Mouse (Mus musculus): ENCODE data around the gene Klhl31. TPM values are rescaled to one million over a fixed set of nuclear protein-coding genes. Genes with fewer than 3 reads are reported as not detected.
A peak's percentile ranks its signal among the peaks of the same experiment; 100 is the strongest.

Klhl31 gene
- total RNA-seq (2022): 100 to 1,000 TPM; 595 to 734 (median 690) TPM

DNA sequence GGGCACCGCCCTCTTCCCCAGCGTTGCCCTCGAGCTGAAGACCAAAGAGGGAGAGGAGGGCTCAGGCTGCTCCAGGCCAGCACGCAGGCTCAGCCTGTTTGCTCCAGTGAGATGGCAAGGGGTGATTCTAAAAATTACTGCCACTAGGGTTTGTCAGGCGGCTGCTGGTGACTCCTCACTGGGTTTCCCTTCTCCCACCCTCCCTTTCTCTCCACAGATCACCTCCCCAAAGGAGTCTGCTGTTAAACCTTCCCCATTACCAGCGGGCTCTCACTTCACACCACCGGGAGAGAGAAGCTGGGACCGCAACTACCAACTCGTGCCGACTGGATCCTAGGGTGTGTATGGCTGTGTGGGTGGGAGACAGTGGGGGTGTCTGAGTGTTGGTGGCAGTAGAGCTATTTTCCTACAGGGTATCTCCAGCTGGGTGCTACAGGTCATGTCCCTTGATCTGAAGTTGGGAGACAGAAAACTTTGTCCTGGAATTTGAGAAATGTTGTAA is at the start of gene Klhl31:
Gene Klhl31, plus strand, starts transcription at position 51 of the 502 bp plus-strand sequence.
- peak; percentile 59 to 77 for DNase-seq (ENCODE audit: low spot score in 2 of 2)

DNA sequence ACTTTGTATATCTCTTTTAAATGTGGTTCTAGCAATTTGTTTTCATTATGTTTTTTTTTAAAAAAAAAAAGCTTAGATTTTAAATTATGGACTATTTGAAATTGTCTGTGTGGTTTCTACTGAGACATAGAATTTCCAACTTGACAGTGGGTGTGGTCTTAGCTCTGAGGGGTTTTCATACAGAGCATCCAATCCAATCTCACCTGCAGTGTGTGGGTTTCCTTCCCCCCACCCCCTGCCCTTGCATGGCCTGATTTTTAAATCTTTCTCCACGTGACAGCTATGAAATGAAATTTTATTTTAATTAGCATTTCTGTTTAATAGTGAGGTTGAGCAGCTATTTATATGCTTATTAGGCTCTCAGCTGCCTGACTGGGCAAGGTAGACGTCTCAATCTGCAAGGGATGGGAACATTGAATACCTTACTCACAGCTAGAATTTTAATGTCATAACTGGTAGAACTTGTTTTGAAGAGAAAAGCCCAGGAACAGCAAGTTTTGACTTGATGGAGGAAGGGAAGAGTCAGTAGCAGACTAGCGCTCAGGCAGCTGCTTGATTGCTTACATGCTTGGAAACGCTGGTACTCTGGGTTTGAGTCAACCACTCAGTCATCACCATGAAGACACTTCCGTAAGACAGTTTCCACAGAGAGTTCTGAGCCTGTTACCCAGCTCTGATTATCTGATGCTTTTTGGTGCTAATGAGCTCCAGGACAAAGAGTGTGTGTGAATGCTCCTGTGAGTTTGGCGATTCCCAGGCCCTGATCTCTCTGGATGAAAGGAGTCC is 49.3 kb upstream of the Klhl31 start:
- DNase-seq (ENCODE audit: low spot score in 2 of 2): no peak

DNA sequence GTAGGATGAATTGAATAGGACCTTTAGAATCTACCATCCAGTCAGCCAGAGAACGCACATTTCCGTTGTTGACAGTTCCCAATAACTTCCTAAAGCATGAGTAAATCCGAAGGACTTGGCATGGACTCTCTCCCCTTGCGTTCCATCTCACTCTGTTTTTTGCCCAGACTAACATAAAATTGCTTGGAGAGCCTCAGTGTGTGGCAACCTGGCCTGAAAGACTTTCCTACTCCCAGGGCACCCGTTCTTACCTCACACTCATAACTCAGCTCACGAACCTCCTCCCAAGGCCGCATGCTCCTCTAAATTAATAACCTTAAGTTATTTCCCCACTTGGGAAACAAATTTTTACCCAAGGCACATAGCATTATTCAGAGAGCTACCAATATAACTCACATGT is 48.7 kb upstream of the Klhl31 start:
- DNase-seq (ENCODE audit: low spot score in 2 of 2): no peak

DNA sequence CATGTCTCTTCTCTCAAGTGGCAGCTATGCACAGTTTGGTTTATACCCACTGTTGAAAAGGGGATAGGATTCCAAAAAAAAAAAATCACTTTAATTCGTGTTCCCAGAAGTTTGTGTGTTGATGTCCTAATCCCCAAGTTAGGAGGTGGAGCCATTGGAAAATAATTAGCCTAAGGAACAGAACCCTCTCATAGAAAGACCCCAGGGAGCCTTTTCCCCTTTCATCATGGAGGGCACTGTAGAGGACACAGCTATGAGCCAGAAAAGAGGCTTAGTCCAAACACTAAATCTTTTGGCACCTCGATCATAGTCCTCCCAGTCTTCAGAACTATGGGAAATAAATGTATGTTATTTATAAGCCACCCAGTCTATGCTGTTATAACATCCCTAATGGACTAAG is 46.8 kb upstream of the Klhl31 start:
- no peak for DNase-seq (ENCODE audit: low spot score in 2 of 2)

DNA sequence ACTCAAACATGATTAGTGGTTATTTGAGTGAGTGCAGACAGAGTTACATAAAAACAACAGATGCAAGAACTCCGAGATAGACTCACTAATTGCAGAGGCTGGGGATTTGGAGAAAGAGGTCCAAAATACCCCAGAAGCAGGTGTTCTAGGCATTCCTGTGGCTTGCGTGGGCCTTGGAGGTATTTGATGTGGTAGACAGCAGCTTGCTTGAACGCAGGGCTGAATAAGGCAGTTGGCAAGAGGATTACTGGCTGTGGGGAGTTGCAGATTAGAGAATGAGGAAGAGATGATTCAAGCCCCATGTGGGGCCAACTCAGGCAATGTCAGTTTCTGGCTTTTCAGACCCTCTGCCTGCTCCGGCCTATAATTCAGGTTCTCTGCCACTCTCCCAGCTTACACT is 43.9 kb upstream of the Klhl31 start:
- DNase-seq (ENCODE audit: low spot score in 2 of 2): no peak

DNA sequence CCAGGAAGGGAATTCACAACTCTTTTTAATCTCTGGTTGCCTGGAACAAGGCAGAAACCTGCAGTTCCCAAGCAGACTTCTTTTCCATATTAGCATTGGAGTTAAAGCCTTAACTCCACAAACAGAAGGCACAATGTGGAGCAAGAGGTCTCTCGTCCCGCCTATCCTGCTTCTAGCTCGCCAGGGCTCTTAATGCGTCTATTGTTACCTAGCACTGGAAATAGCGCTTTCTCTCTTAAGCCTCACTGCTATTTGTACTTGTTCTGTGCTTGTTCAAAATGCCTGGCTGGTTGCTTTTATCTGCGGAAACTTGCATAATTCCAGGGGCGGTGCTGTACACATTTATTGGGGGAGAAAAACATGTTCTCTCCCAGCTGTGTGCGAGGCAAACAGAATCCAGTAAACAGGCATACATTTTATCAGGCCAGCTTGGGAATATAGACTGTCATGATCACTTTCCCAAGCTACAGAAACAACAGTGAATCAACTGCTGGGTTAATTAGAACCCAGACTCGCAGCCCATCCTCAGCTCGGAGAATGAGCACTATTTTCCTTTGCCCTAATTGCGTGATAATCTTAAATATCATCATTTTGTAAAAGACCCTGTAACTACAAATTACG is 41.2 kb upstream of the Klhl31 start:
- no peak for DNase-seq (ENCODE audit: low spot score in 2 of 2)

DNA sequence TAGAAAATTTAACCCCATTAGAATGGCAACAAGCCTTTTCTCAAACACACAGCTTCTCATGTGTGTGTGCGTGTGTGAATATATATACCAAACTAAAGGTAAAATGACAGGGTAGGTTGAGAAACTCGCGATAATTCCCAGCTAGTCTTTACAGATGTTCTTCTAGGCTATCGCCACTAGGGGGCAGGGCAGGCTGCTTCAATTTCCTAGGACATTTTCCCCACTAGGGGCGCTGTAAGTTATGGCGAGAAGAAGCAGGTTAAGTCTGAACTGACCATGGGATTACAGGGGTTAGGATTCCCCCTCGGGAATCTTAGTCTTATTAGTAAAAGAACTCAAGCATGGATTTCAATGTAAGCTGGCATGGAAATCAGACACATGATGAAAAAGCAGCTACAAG is 39.9 kb upstream of the Klhl31 start:
- DNase-seq (ENCODE audit: low spot score in 2 of 2): peak; percentile 37 to 49

DNA sequence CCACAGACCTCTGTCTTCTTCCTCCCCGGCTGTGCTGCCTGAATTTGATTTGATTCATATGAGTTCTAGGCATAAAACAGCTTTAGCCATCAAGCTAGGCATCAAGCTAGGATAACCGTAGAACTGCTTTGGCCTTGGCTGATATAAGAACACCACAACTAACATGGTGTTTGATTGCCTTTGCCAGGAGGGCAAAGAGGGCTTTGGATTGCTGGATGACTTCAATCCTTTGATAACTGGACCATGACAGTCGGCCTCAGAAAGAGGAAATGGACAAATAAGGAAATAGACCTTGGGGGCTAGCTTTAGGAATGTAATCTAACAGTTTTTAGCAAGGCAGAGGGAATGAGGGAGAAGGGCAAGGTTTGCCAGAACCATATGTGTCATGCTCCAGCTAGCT is 37.7 kb upstream of the Klhl31 start:
- no peak for DNase-seq (ENCODE audit: low spot score in 2 of 2)

DNA sequence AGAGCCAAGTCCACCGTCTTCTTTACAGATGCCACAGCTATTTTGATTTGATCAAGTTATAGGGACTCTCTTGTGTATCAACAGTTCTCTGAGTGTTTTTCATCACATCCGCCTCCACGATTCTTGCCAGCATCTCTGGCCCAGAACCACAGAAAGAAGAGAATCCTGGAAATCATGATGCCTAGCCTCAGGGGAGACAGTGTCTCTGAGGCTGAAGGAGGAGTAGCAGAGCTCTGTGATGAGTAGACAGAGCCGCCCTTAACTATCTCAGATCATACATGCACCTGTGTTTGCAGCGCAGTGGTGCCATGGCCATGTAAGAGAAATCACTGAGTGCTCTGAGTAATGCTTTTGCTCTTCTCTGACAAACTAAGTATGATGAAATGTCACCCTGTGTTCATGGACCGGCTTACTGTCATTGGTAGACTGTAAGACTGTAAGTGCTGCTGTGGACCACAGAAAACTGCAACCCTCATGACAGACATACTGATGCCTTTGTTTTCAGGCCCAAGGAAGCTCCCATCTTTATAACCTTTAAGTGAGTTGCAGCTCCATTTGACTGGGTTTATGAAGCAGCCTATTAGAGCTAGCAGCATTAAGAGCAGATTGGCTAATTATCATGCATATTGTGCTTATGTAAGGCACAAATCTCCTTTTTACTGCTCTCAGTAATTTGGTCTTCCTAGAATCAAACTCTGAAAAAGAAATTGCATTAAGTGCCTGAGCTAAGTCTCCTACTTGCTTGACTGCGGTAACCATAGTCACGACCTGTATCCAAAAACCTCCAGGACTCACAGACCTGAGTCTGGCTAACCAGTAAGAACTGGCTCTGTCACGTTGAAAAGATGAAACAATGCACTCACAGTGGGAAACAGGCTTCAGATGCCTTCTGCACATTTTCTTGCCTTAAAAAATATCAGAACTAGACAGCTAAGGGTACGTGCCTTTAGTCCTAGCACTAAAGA is 33.7 kb upstream of the Klhl31 start:
- DNase-seq (ENCODE audit: low spot score in 2 of 2): no peak

DNA sequence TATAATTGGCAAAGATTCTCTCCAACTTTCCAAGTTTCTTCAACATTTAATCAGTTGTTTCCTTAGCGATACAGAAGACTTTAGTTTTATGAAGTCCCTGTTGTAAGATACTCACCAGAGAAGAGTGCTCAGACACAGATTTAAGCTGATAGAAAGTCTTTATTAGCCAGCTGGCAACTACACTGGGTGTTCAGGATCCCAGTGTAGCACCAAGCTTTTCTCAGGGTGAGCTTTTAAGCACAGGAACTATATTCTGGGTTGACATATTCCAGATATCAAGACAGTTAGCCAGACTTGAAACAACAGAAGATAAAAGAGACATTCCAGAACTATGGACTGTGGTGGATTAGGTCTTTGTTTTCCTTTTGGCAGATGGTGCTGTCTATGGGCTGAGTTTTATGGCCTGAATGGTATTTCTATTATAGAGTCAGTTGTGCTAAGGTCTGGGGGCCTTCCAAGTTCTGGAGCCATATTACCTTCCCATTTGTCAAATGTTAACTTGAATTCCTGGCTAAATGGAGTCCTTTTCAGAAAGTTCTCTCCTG is 32.3 kb upstream of the Klhl31 start:
- DNase-seq (ENCODE audit: low spot score in 2 of 2): no peak

DNA sequence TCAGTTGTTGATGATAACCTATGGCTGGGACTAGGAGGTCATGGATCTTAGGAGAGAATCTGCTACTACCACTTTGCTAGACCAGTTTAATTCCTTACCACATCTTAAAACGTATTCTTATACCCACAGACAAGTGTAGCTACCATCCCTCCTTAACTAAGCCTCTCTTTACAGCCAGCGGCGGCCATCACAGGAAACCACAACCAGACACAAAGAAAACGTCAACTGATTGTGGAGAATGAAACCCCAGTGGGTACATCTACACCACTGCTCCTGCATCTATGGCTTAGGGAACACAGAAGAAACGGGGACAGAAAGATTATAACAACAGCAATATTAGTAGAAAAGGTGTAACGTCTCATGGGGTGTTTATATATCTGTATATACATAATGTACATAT is 29.0 kb upstream of the Klhl31 start:
- DNase-seq (ENCODE audit: low spot score in 2 of 2): no peak

DNA sequence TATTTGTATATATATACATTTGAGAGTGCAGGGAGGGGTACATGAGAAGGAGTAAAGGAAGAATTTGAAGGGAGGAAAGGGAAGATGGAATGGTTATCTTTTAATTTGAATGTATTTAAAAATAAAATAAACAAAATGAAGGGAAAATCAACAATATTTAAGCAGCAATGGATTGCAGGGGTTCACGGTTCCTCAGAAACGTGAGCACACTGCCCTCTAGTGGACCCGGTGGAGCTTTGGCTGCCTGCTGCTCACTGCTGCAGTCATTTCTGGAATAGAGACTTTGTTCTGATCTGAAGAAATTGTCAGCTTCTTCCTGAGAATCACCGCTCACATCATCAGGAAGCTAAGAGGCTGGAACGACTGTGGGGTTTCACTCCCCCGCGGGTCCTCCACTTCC is 28.5 kb upstream of the Klhl31 start:
- no peak for DNase-seq (ENCODE audit: low spot score in 2 of 2)

DNA sequence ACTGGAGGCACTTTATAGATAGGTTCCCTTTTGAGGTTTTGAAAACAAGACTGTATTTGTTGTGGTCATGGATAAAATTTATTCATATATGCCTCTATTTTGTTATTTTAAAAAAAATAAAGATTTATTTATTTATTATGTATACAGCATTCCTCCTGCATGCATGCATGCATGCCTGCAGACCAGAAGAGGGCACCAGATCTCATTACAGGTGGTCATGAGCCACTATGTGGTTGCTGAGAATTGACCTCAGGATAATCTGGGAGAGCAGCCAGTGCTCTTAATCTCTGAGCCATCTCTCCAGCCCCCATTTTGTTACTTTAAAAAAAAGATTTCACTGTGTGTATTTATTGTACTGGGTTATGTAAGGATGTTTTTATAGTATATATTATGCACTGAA is 25.5 kb upstream of the Klhl31 start:
- DNase-seq (ENCODE audit: low spot score in 2 of 2): no peak

DNA sequence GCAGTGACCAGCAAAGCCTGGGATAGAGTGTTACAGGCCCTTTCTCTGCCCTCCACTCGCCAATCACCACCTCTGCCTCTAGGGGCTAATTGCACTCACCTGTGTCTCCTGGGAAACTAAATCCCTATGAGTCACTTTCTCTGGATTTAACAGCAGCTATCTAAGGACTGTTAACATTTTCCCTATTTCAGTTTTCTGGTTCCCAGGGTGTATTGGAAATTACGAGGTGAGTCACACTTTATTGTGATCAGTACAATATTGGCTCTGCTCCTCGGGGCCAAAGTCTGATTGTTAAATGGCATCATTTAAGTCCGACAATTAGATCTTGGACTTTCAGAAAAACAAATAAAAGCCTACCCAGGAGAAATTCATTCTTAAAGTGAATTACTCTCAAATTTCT is 24.0 kb upstream of the Klhl31 start:
- DNase-seq (ENCODE audit: low spot score in 2 of 2): no peak

DNA sequence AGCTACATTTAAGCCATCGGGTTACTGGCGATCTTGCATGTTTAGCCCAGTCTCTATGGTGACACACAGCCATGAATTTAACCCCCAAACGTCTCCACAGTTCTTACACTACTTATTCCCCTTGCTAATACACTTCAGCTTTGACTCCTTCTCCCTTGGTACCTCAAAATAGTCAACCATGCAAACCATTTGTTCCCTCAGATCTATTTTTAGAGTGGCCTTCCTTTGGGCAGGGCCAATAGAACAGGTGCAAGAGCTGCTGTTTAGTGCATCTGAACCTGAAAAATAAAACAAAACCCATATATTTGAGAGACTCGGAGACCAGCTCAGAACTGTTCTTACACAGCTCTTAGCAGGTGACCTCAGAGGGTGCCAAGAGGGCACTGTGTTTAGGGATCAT is 20.4 kb upstream of the Klhl31 start:
- DNase-seq (ENCODE audit: low spot score in 2 of 2): no peak

DNA sequence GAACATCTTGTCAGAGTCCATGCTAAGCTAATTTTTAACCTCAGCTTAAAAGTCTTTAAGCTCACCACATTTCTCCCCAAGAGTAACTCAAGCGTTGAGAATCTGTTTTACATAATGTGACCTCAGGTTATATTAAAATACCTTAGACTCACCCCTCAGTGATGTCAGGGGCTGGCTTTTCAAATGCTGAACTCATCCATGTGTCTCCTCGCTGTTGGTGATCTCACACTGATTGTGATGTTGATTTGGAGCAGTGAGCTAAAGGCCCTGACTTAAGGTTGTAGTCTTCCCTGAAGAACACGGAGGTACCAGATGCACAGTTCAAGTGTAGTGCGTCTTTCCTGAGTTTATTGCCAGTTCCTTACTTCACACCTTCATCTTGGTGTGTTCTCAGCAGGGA is 19.5 kb upstream of the Klhl31 start:
- no peak for DNase-seq (ENCODE audit: low spot score in 2 of 2)

DNA sequence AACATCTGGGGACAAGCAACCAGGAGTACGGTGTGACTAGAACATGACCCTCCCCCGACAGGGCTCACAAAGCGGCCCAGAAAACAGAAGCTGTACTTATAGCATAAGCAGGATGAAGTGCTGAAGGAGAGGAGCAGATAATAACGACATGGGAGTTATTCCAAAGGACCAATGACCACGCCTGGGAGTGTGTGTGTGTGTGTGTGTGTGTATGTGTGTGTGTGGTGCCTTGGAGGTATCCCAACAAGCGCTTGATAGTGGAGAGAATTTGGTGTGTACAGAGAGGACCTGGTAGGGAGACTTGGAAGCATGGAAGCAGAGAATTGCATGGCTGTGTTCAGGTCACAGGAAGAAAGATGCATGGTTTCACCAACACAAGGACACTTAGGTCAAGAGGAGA is 18.5 kb upstream of the Klhl31 start:
- DNase-seq (ENCODE audit: low spot score in 2 of 2): no peak

DNA sequence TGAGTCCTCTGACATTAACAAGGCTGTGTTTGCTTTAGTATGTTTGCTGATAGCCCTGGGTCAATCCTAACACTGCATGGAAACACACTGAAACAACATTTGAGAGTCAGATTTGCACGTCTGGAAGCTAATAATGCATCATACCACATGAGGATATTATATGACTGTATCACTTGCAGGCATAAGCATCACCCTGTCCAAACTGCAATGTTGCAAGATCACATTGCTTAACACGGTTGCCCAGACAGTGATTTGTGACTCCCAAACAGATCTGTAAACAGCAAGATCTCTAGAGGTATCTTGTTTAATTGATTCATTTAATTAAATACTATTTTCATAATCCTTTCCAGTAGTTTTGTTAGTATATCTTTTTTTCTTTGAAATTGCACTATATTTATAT is 17.9 kb upstream of the Klhl31 start:
- no peak for DNase-seq (ENCODE audit: low spot score in 2 of 2)

DNA sequence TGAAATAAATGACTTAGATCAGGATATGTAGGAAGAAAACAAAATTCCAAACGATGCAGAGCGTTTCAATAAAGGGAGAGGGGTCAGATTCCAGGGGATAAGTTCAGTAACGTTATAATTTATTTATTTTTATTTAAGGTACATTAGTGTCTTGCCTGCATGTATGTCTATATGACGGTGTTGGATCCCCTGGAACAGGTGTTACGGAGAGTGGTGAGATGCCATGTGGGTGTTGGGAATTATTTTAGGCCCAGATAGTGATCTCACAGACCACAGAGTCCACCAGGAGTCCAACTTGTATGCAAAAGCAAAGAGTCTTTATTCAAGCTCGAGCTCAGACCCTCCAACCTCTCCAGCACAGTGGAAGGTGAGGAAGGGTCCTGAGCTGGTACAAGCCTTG is 16.2 kb upstream of the Klhl31 start:
- DNase-seq (ENCODE audit: low spot score in 2 of 2): no peak

DNA sequence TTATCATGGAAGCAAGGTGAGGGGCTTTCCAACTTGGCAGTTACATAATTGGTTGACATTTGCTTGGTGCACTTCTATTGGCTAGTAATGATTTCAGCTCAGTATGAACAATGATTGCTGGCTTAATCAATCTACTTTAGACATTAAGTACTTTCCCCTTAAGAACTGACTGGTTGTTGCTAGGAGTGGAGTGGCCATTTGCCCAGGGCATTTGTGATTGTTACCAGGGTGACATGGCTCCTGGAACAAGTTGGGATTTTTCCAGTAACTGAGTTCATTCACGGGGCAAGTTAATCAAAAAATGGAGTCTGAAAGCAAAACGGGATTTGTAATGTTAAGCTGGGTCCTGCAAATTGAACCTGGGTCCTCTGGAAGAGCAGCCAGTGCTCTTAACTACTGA is 15.8 kb upstream of the Klhl31 start:
- no peak for DNase-seq (ENCODE audit: low spot score in 2 of 2)

DNA sequence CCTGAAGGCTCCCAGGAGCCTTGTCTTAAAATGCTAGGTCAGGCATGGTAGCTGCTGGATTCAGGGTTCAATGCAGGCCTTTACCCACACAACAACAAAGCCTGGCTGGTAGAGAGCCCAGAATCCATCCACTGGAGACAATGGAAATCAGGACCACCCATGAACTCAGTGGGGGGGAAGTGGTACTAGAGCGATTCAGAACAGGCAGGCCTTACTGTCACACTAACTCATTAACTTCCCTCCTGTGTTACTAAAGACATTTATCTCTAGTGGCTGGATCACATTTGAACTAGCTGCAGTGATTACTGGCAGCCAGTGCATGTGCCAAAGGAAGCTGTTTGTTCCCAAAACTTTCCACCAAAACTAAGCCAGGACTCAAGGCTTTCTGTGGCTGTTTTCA is 13.4 kb upstream of the Klhl31 start:
- DNase-seq (ENCODE audit: low spot score in 2 of 2): no peak
